Mouse (Mus musculus) urinary bladder, postnatal 14 days (tissue): ENCODE data around the gene Fam196a.

Experiments
- DNase-seq: peaks from one replicate; pipeline ENCODE4 v3.0.0; 2021; ENCODE audit warnings: low spot score

Gene Fam196a

DNA sequence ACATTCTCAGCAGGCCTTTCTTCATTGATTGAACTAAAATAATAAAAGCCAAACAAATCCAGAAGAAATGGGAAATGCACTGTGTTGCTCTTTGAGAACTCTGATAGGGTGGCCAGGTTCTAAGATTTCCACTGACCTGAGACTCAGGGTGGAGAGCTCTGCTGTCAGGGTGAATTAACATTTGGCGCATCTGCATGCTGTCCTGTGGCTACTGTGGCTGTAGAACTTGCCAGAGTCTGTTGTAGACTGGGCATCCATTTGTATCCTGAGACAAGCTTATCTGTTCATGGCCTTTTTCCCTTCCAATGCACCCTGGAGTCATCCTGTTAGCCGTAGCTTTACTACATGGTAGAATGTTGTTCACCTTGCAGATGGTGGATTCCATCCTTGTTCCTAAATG, 98.2 kb downstream of the Fam196a start:
- no peak for DNase-seq
